Mouse (Mus musculus): ENCODE measurements around the gene Maml2. TPM values are rescaled to one million over a fixed set of nuclear protein-coding genes. Genes with fewer than 3 reads are reported as not detected.

Gene Maml2
- polyA plus RNA-seq, 1 experiment from 2014 or later = 6.3 TPM

GRCm38 (mm10) chr9:13466351-13466750 lies 168.6 kb downstream of the Maml2 start:
- no peaks in the 10 kb centered on the region for H3K4me1 ChIP-seq (ENCODE audit: control insufficient read depth, insufficient read depth, low read length)
- ATAC-seq (no peak), DNase-seq (ENCODE audit: low spot score) (no peak)
- 84% methylated on average over 4 of the region's 4 CpGs for WGBS
- H3K27ac ChIP-seq (ENCODE audit: low read depth, low read length) = no peak overlapping the region
- no peak overlapping the region for H3K4me2 ChIP-seq (ENCODE audit: low read length)
- no peaks in the 10 kb centered on the region for H3K27me3 ChIP-seq (replicated peaks; ENCODE audit: control insufficient read depth, insufficient read depth, low read length)
- no peak overlapping the region for H3K4me3 ChIP-seq (ENCODE audit: low read depth, low read length)
- no peaks in the 10 kb centered on the region for H3K9me3 ChIP-seq (replicated peaks; ENCODE audit: control insufficient read depth, low read length)
- H3K36me3 ChIP-seq (ENCODE audit: control insufficient read depth, insufficient read depth, low read length) = no peaks in the 10 kb centered on the region
- no peak overlapping the region for H3K9ac ChIP-seq (ENCODE audit: low read length)

GRCm38 (mm10) chr9:13466816-13467215 lies 169.1 kb downstream of the Maml2 start:
- H3K27me3 ChIP-seq (replicated peaks; ENCODE audit: control insufficient read depth, insufficient read depth, low read length) = no peaks in the 10 kb centered on the region
- DNase-seq (ENCODE audit: low spot score) (no peak), ATAC-seq (no peak)
- no peak overlapping the region for H3K4me3 ChIP-seq (ENCODE audit: low read depth, low read length)
- H3K4me1 ChIP-seq (ENCODE audit: control insufficient read depth, insufficient read depth, low read length) = no peaks in the 10 kb centered on the region
- no peaks in the 10 kb centered on the region for H3K36me3 ChIP-seq (ENCODE audit: control insufficient read depth, insufficient read depth, low read length)
- 91% methylated on average over 10 of the region's 10 CpGs for whole genome bisulfite sequencing
- no peak overlapping the region for H3K27ac ChIP-seq (ENCODE audit: low read depth, low read length)
- no peak overlapping the region for H3K9ac ChIP-seq (ENCODE audit: low read length)
- no peak overlapping the region for H3K4me2 ChIP-seq (ENCODE audit: low read length)
- H3K9me3 ChIP-seq (replicated peaks; ENCODE audit: control insufficient read depth, low read length) = no peaks in the 10 kb centered on the region

- ATAC-seq (no peak), DNase-seq (ENCODE audit: low spot score) (no peak)
- Histone ChIP-seq H3K36me3 (ENCODE audit: control insufficient read depth, insufficient read depth, low read length) (no peaks in the 10 kb centered on the region), H3K9me3 (replicated peaks; ENCODE audit: control insufficient read depth, low read length) (no peaks in the 10 kb centered on the region), H3K9ac (ENCODE audit: low read length) (no peak overlapping the region), H3K27ac (ENCODE audit: low read depth, low read length) (no peak overlapping the region), H3K4me1 (ENCODE audit: control insufficient read depth, insufficient read depth, low read length) (no peaks in the 10 kb centered on the region), H3K27me3 (replicated peaks; ENCODE audit: control insufficient read depth, insufficient read depth, low read length) (no peaks in the 10 kb centered on the region), H3K4me3 (ENCODE audit: low read depth, low read length) (no peak overlapping the region), H3K4me2 (ENCODE audit: low read length) (no peak overlapping the region)
- 65% methylated on average over 7 of the region's 7 CpGs for WGBS
Measured at GRCm38 (mm10) chr9:13467745-13468144, 170.0 kb downstream of the Maml2 start.

GRCm38 (mm10) chr9:13468778-13469177 lies 171.0 kb downstream of the Maml2 start:
- WGBS = 94% methylated on average over 6 of the region's 6 CpGs
- ATAC-seq (no peak), DNase-seq (ENCODE audit: low spot score) (no peak)

GRCm38 (mm10) chr9:13470013-13470412 lies 172.3 kb downstream of the Maml2 start:
- Histone ChIP-seq H3K27ac (ENCODE audit: low read depth, low read length) (no peak overlapping the region), H3K36me3 (ENCODE audit: control insufficient read depth, insufficient read depth, low read length) (no peaks in the 10 kb centered on the region), H3K4me2 (ENCODE audit: low read length) (no peak overlapping the region), H3K27me3 (replicated peaks; ENCODE audit: control insufficient read depth, insufficient read depth, low read length) (no peaks in the 10 kb centered on the region), H3K9ac (ENCODE audit: low read length) (no peak overlapping the region), H3K4me3 (ENCODE audit: low read depth, low read length) (no peak overlapping the region), H3K9me3 (replicated peaks; ENCODE audit: control insufficient read depth, low read length) (no peaks in the 10 kb centered on the region), H3K4me1 (ENCODE audit: control insufficient read depth, insufficient read depth, low read length) (no peaks in the 10 kb centered on the region)
- 50% methylated on average over 7 of the region's 7 CpGs for WGBS
- ATAC-seq = no peak
- no peak for DNase-seq (ENCODE audit: low spot score)

More at GRCm38 (mm10) chr9:13468778-13469177, 171.0 kb downstream of the Maml2 start:
- Histone ChIP-seq H3K9me3 (replicated peaks; ENCODE audit: control insufficient read depth, low read length) (no peaks in the 10 kb centered on the region), H3K9ac (ENCODE audit: low read length) (no peak overlapping the region), H3K4me3 (ENCODE audit: low read depth, low read length) (no peak overlapping the region), H3K36me3 (ENCODE audit: control insufficient read depth, insufficient read depth, low read length) (no peaks in the 10 kb centered on the region), H3K4me1 (ENCODE audit: control insufficient read depth, insufficient read depth, low read length) (no peaks in the 10 kb centered on the region), H3K27me3 (replicated peaks; ENCODE audit: control insufficient read depth, insufficient read depth, low read length) (no peaks in the 10 kb centered on the region), H3K27ac (ENCODE audit: low read depth, low read length) (no peak overlapping the region), H3K4me2 (ENCODE audit: low read length) (no peak overlapping the region)

- Histone ChIP-seq H3K4me3 (ENCODE audit: low read depth, low read length) (no peak overlapping the region), H3K9ac (ENCODE audit: low read length) (no peak overlapping the region), H3K9me3 (replicated peaks; ENCODE audit: control insufficient read depth, low read length) (no peaks in the 10 kb centered on the region), H3K27me3 (replicated peaks; ENCODE audit: control insufficient read depth, insufficient read depth, low read length) (no peaks in the 10 kb centered on the region), H3K4me2 (ENCODE audit: low read length) (no peak overlapping the region), H3K27ac (ENCODE audit: low read depth, low read length) (no peak overlapping the region), H3K4me1 (ENCODE audit: control insufficient read depth, insufficient read depth, low read length) (peaks cover 12% of the 10 kb centered on the region), H3K36me3 (ENCODE audit: control insufficient read depth, insufficient read depth, low read length) (no peaks in the 10 kb centered on the region)
- 92% methylated on average over 5 of the region's 5 CpGs for WGBS
- ATAC-seq = no peak
- no peak for DNase-seq (ENCODE audit: low spot score)
Measured at GRCm38 (mm10) chr9:13474951-13475350, 177.2 kb downstream of the Maml2 start.

GRCm38 (mm10) chr9:13479275-13479674 lies 181.5 kb downstream of the Maml2 start:
- Histone ChIP-seq H3K4me1 (ENCODE audit: control insufficient read depth, insufficient read depth, low read length) (peaks cover 26% of the 10 kb centered on the region), H3K4me2 (ENCODE audit: low read length) (no peak overlapping the region), H3K27ac (ENCODE audit: low read depth, low read length) (0 out of 2 replicates have a peak overlapping the region, but pooled peaks have one; percentile 9), H3K9me3 (replicated peaks; ENCODE audit: control insufficient read depth, low read length) (no peaks in the 10 kb centered on the region), H3K9ac (ENCODE audit: low read length) (no peak overlapping the region), H3K4me3 (ENCODE audit: low read depth, low read length) (no peak overlapping the region), H3K36me3 (ENCODE audit: control insufficient read depth, insufficient read depth, low read length) (no peaks in the 10 kb centered on the region), H3K27me3 (replicated peaks; ENCODE audit: control insufficient read depth, insufficient read depth, low read length) (no peaks in the 10 kb centered on the region)
- DNase-seq (ENCODE audit: low spot score) = peak; percentile 33
- peak; percentile 26; the same call in 1 of the 2 replicates for ATAC-seq
- WGBS = 2% methylated on average over 4 of the region's 4 CpGs

- no peak for DNase-seq (ENCODE audit: low spot score)
- Histone ChIP-seq H3K4me2 (ENCODE audit: low read length) (no peak overlapping the region), H3K9ac (ENCODE audit: low read length) (no peak overlapping the region), H3K27ac (ENCODE audit: low read depth, low read length) (no peak overlapping the region), H3K4me3 (ENCODE audit: low read depth, low read length) (no peak overlapping the region), H3K36me3 (ENCODE audit: control insufficient read depth, insufficient read depth, low read length) (no peaks in the 10 kb centered on the region), H3K27me3 (replicated peaks; ENCODE audit: control insufficient read depth, insufficient read depth, low read length) (no peaks in the 10 kb centered on the region), H3K9me3 (replicated peaks; ENCODE audit: control insufficient read depth, low read length) (no peaks in the 10 kb centered on the region), H3K4me1 (ENCODE audit: control insufficient read depth, insufficient read depth, low read length) (peaks cover 33% of the 10 kb centered on the region)
- ATAC-seq = no peak
- 87% methylated on average over 5 of the region's 5 CpGs for WGBS
Measured at GRCm38 (mm10) chr9:13483199-13484068, 185.7 kb downstream of the Maml2 start.
